Mouse (Mus musculus) C2C12 (cell line): ENCODE measurements at regions not wholly inside any gene's neighbourhood (a gene's known extent, or its start where the extent isn't known, plus 50 kb on each side); places are given as distances from the start of the nearest gene placed in this dataset.

ENCODE experiments used
- H3K27me3 ChIP-seq: one replicate; pipeline ENCODE4 v1.6.1; 2011; ENCODE audit not compliant: control insufficient read depth, insufficient read depth, insufficient read length
- H3K36me3 ChIP-seq: one replicate; pipeline ENCODE4 v1.6.1; 2011; ENCODE audit not compliant: control insufficient read depth, insufficient read depth
- H3K4me3 ChIP-seq: one replicate; pipeline ENCODE4 v1.5.1; 2011; ENCODE audit warnings: mild to moderate bottlenecking, control low read depth; ENCODE audit not compliant: poor library complexity, insufficient read depth, severe bottlenecking
- H3K79me2 ChIP-seq: one replicate; pipeline ENCODE4 v1.6.1; 2011; ENCODE audit not compliant: control insufficient read depth, insufficient read depth
- H3K79me3 ChIP-seq: one replicate; pipeline ENCODE4 v1.6.1; 2011; ENCODE audit warnings: low read depth, control low read depth
- H3ac ChIP-seq: one replicate; pipeline ENCODE3; 2011; ENCODE audit warnings: low read depth; ENCODE audit not compliant: control insufficient read depth, insufficient read length
- CEBPB ChIP-seq: IDR thresholded peaks from one replicate; pipeline ENCODE4 v1.6.1; 2011; ENCODE audit warnings: low read depth, mild to moderate bottlenecking, control low read depth, moderate library complexity
- CTCF ChIP-seq: IDR thresholded peaks from one replicate; pipeline ENCODE4 v1.5.1; 2011; ENCODE audit not compliant: control insufficient read depth, insufficient read depth, insufficient read length
- FOSL1 ChIP-seq: IDR thresholded peaks from one replicate; pipeline ENCODE4 v1.8.0; 2011; ENCODE audit warnings: mild to moderate bottlenecking, low read length; ENCODE audit not compliant: poor library complexity, insufficient read depth, severe bottlenecking
- MAX ChIP-seq: IDR thresholded peaks from one replicate; pipeline ENCODE4 v1.6.1; 2011; ENCODE audit warnings: mild to moderate bottlenecking, control low read depth
- MYOD1 ChIP-seq: IDR thresholded peaks from one replicate; pipeline ENCODE4 v1.6.1; 2011; ENCODE audit warnings: low read depth; ENCODE audit not compliant: control insufficient read depth, insufficient read length
- MYOG ChIP-seq: IDR thresholded peaks from one replicate; pipeline ENCODE4 v1.6.1; 2011; ENCODE audit not compliant: control insufficient read depth, insufficient read length; ENCODE audit errors: extremely low read depth
- USF1 ChIP-seq: IDR thresholded peaks from one replicate; pipeline ENCODE4 v1.6.1; 2011; ENCODE audit warnings: low read depth, mild to moderate bottlenecking, control low read depth, moderate library complexity

DNA sequence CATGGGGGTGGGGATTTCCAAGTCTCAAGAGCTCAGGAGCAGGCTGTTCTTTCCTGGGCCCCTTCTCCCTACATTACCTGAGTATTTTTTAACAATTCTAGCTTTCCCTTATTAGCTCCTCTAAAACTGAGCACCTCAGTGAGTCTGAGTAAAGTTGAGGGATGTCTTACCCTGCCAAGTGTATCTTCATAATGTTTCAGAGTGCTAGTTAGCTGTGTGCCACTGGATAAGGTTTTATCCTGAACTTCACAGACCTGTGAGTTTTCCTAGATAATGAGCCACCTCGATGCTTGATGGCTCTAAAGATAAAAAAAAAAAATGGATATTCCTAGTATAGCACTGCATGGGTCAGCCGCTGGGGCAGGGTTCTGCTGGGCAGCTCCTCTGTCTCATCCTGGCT is 171.1 kb downstream of the Ipo8 start:
- Histone ChIP-seq H3K79me3 (no peaks in the 10 kb centered on the region), H3ac (no peak overlapping the region), H3K27me3 (no peaks in the 10 kb centered on the region), H3K36me3 (no peaks in the 10 kb centered on the region), H3K4me3 (no peak overlapping the region), H3K79me2 (no peaks in the 10 kb centered on the region)
- TF ChIP-seq CTCF (no peak), MYOD1 (no peak), USF1 (no peak), CEBPB (no peak), MYOG (no peak), MAX (no peak), FOSL1 (no peak)

GRCm38 (mm10) chr6:148653216-148653615 is 178.1 kb downstream of the Ipo8 start:
- TF ChIP-seq USF1 (no peak), CEBPB (no peak), MAX (no peak), MYOG (no peak), CTCF (no peak), FOSL1 (no peak), MYOD1 (no peak)
- H3K27me3 ChIP-seq, result no peaks in the 10 kb centered on the region
- no peak overlapping the region for H3K4me3 ChIP-seq
- no peaks in the 10 kb centered on the region for H3K36me3 ChIP-seq
- no peaks in the 10 kb centered on the region for H3K79me3 ChIP-seq
- H3ac ChIP-seq, result no peak overlapping the region
- H3K79me2 ChIP-seq, result no peaks in the 10 kb centered on the region

GRCm38 (mm10) chr6:148652434-148652833 is 178.8 kb downstream of the Ipo8 start:
- no peak for TF ChIP-seq MYOG
- TF ChIP-seq MYOD1, result no peak
- TF ChIP-seq CEBPB, result no peak
- TF ChIP-seq MAX, result no peak
- TF ChIP-seq CTCF, result no peak
- no peak for TF ChIP-seq USF1
- Histone ChIP-seq H3K79me2 (no peaks in the 10 kb centered on the region), H3K36me3 (no peaks in the 10 kb centered on the region), H3K27me3 (no peaks in the 10 kb centered on the region), H3K79me3 (no peaks in the 10 kb centered on the region), H3ac (no peak overlapping the region), H3K4me3 (no peak overlapping the region)

GRCm38 (mm10) chr6:148647423-148648390 is 183.6 kb downstream of the Ipo8 start:
- H3ac ChIP-seq, result no peak overlapping the region
- no peak overlapping the region for H3K4me3 ChIP-seq
- H3K36me3 ChIP-seq, result no peaks in the 10 kb centered on the region
- TF ChIP-seq USF1, result no peak
- H3K27me3 ChIP-seq, result no peaks in the 10 kb centered on the region
- H3K79me3 ChIP-seq, result no peaks in the 10 kb centered on the region
- H3K79me2 ChIP-seq, result no peaks in the 10 kb centered on the region

DNA sequence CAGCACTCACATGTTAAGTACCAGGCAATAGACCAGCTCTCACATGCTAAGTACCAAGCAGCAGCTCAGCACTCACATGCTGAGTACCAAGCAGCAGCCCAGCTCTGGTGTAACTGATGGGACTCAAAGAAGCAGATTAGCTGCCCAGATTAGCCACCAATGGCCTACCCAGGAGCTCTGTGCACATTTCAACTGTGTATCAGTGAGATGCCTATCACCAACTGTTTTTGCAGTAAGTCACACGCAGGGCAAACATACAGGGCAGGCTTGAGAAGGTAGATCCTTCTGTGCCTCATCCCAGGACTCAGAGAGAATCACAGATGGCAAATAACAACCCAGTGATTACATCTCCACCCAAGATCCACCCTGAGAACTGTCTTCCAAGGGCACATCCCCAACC is 190.7 kb downstream of the Ipo8 start:
- Histone ChIP-seq H3ac (no peak overlapping the region), H3K79me2 (no peaks in the 10 kb centered on the region), H3K4me3 (no peak overlapping the region), H3K27me3 (no peaks in the 10 kb centered on the region), H3K36me3 (no peaks in the 10 kb centered on the region), H3K79me3 (no peaks in the 10 kb centered on the region)
- no peak for TF ChIP-seq MYOD1
- TF ChIP-seq FOSL1, result no peak
- no peak for TF ChIP-seq MYOG
- no peak for TF ChIP-seq CEBPB
- no peak for TF ChIP-seq MAX
- TF ChIP-seq CTCF, result no peak
- no peak for TF ChIP-seq USF1

DNA sequence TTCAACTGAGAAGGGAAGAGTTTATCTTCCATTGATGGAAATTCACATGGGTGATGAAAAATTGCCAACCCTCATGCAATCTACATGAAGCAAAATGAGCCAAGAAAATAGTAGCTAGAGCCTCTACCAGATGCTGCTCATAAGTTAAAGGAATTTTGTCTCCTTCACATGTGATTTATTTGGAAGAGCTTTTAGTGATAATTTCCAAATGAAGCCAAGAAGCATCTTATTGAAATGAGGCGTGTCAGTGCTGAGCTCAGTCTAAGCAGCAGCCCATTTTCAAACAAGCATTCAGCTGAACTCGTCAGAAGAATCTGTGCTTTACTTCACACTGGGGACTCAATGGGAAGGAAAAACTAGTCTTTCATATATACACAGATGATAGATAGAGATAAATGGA is 190.0 kb upstream of the Tmtc1 start:
- Histone ChIP-seq H3ac (no peak overlapping the region), H3K4me3 (no peak overlapping the region), H3K79me2 (no peaks in the 10 kb centered on the region), H3K79me3 (no peaks in the 10 kb centered on the region), H3K36me3 (no peaks in the 10 kb centered on the region), H3K27me3 (no peaks in the 10 kb centered on the region)
- no peak for TF ChIP-seq MAX
- TF ChIP-seq USF1, result no peak
- TF ChIP-seq CTCF, result no peak
- TF ChIP-seq MYOG, result no peak
- no peak for TF ChIP-seq CEBPB
- no peak for TF ChIP-seq FOSL1
- no peak for TF ChIP-seq MYOD1
